24 mouse cellular contexts compared by ENCODE assay signal in genomic region chr14:52005616-52006015, GRCm38 (mm10). TPM values are rescaled to one million over a fixed set of nuclear protein-coding genes. Genes with fewer than 3 reads are reported as not detected.
DNase-seq lines count a peak whose midpoint lies in the region; ATAC-seq and TF ChIP-seq lines count a peak whose summit lies in the region.
"Had no signal": no experiment of that assay in that cellular context is flagged by ENCODE, and none has a peak within 500 bp of the region (broad histone marks: within the 10 kb centered on the region; RNA-seq: fewer than 3 reads in every experiment).

No protein-coding gene starts in this region.

- TF ChIP-seq CTCF in liver, postnatal 0 days (IDR thresholded peaks at IDR 0.05; ENCODE audit: low read depth), result no peak
- TF ChIP-seq CTCF in lung, postnatal 0 days (IDR thresholded peaks at IDR 0.05), result no peak

- no peak overlapping the region for H3K9ac ChIP-seq in heart, embryonic 16.5 days (ENCODE audit: low read length)
- H3K9ac ChIP-seq in liver, postnatal 0 days (replicated peaks), result no peak overlapping the region
- H3K9ac ChIP-seq in midbrain, embryonic 13.5 days (replicated peaks), result 0 out of 2 replicates have a peak overlapping the region, but pooled peaks have one; percentile 55
- H3K9ac ChIP-seq in lung, postnatal 0 days (replicated peaks; ENCODE audit: low read depth), result no peak overlapping the region
- H3K9ac ChIP-seq: embryonic facial prominence, embryonic 13.5 days; liver, embryonic 14.5 days had no signal

- ATAC-seq in heart, embryonic 16.5 days (replicated peaks; ENCODE audit: extremely low read depth, insufficient read depth, low FRiP score), result no peak
- ATAC-seq in liver, postnatal 0 days, result no peak
- ATAC-seq in midbrain, embryonic 13.5 days, result no peak
- ATAC-seq in lung, postnatal 0 days, result no peak
- ATAC-seq: CD4-positive, CD25-positive, alpha-beta regulatory T cell, adult 4 months had no signal

- H3K9me3 ChIP-seq in heart, embryonic 16.5 days (replicated peaks; ENCODE audit: control insufficient read depth, low read length), result no peaks in the 10 kb centered on the region
- no peaks in the 10 kb centered on the region for H3K9me3 ChIP-seq in liver, postnatal 0 days (ENCODE audit: low read length)
- H3K9me3 ChIP-seq in midbrain, embryonic 13.5 days, result no peaks in the 10 kb centered on the region
- H3K9me3 ChIP-seq in lung, postnatal 0 days (ENCODE audit: low read length), result no peaks in the 10 kb centered on the region
- H3K9me3 ChIP-seq: embryonic facial prominence, embryonic 13.5 days had no signal

- no peaks in the 10 kb centered on the region for H3K27me3 ChIP-seq in heart, embryonic 16.5 days (ENCODE audit: control insufficient read depth, insufficient read depth, low read length)
- H3K27me3 ChIP-seq in liver, postnatal 0 days (ENCODE audit: insufficient read depth, low read length), result no peaks in the 10 kb centered on the region
- no peaks in the 10 kb centered on the region for H3K27me3 ChIP-seq in midbrain, embryonic 13.5 days
- H3K27me3 ChIP-seq in lung, postnatal 0 days (replicated peaks; ENCODE audit: insufficient read depth, low read length), result no peaks in the 10 kb centered on the region
- H3K27me3 ChIP-seq: embryonic facial prominence, embryonic 13.5 days had no signal

- H3K4me2 ChIP-seq in heart, embryonic 16.5 days (ENCODE audit: low read depth, low read length), result no peak overlapping the region; the same call in 1 of the 2 replicates
- H3K4me2 ChIP-seq in liver, postnatal 0 days (ENCODE audit: low read depth, low read length), result no peak overlapping the region
- H3K4me2 ChIP-seq in midbrain, embryonic 13.5 days (replicated peaks), result no peak overlapping the region
- H3K4me2 ChIP-seq in lung, postnatal 0 days (replicated peaks; ENCODE audit: low read depth, low read length), result no peak overlapping the region
- H3K4me2 ChIP-seq: embryonic facial prominence, embryonic 13.5 days had no signal

- no peak overlapping the region for H3K4me3 ChIP-seq in heart, embryonic 16.5 days (ENCODE audit: low read length)
- H3K4me3 ChIP-seq in liver, postnatal 0 days (ENCODE audit: low read depth, low read length), result no peak overlapping the region
- H3K4me3 ChIP-seq in midbrain, embryonic 13.5 days (replicated peaks), result no peak overlapping the region
- no peak overlapping the region for H3K4me3 ChIP-seq in lung, postnatal 0 days (ENCODE audit: low read depth, low read length)
- H3K4me3 ChIP-seq: embryonic facial prominence, embryonic 13.5 days had no signal

- H3K4me1 ChIP-seq in heart, embryonic 16.5 days (ENCODE audit: control insufficient read depth, insufficient read depth, low read length), result peaks cover 34% of the 10 kb centered on the region
- H3K4me1 ChIP-seq in liver, postnatal 0 days (ENCODE audit: insufficient read depth), result peaks cover 4% of the 10 kb centered on the region
- H3K4me1 ChIP-seq in midbrain, embryonic 13.5 days (replicated peaks), result peaks cover 72% of the 10 kb centered on the region
- peaks cover 3% of the 10 kb centered on the region; the same call in 1 of the 2 replicates for H3K4me1 ChIP-seq in lung, postnatal 0 days (ENCODE audit: insufficient read depth, low read depth, low read length)

- H3K27ac ChIP-seq in heart, embryonic 16.5 days (ENCODE audit: low read length), result peak overlapping the region; percentile 72
- no peak overlapping the region for H3K27ac ChIP-seq in liver, postnatal 0 days (ENCODE audit: low read depth)
- H3K27ac ChIP-seq in midbrain, embryonic 13.5 days, result peak overlapping the region; percentile 92
- H3K27ac ChIP-seq in lung, postnatal 0 days (ENCODE audit: low read length), result no peak overlapping the region
- H3K27ac ChIP-seq: embryonic facial prominence, embryonic 13.5 days; liver, embryonic 14.5 days had no signal

- no peak for DNase-seq in heart, postnatal 36 days
- peak; percentile 12 for DNase-seq in liver, postnatal 0 days
- DNase-seq in liver (no peak), adipocyte (ENCODE audit: low spot score) (no peak)
- no peak for DNase-seq in lung, postnatal 0 days (ENCODE audit: low spot score)
- DNase-seq: adrenal gland, adult 8-10 months; cerebellum, adult 2 months; kidney, adult 2 months; layer of hippocampus, postnatal 36 days; left cerebral cortex, postnatal 4 days; lung, postnatal 14 days; right cerebral cortex, postnatal 25 days had no signal

- H3K36me3 ChIP-seq in heart, embryonic 16.5 days (ENCODE audit: control insufficient read depth, insufficient read depth), result peaks cover 45% of the 10 kb centered on the region
- peaks cover 33% of the 10 kb centered on the region for H3K36me3 ChIP-seq in liver, postnatal 0 days (replicated peaks; ENCODE audit: insufficient read depth, low read length)
- peaks cover 73% of the 10 kb centered on the region for H3K36me3 ChIP-seq in midbrain, embryonic 13.5 days
- H3K36me3 ChIP-seq in lung, postnatal 0 days (ENCODE audit: insufficient read depth, low read length), result peaks cover 30% of the 10 kb centered on the region

- TF ChIP-seq EP300 in liver, postnatal 0 days (IDR thresholded peaks at IDR 0.05; ENCODE audit: low read depth), result no peak
- no peak for TF ChIP-seq EP300 in lung, postnatal 0 days (IDR thresholded peaks at IDR 0.05)

- WGBS in heart, embryonic 16.5 days, result 44% methylated on average over 6 of the region's 6 CpGs
- 78% methylated on average over 6 of the region's 6 CpGs for WGBS in liver, postnatal 0 days (ENCODE audit: insufficient replicate concordance)
- whole genome bisulfite sequencing in midbrain, embryonic 13.5 days, result 76% methylated on average over 6 of the region's 6 CpGs
- 78% methylated on average over 6 of the region's 6 CpGs for WGBS in lung, postnatal 0 days

- intact Hi-C loops in heart, postnatal 36 days (cut with DNase I), result loop anchor here (2.0 kb wide), 1 partner anchor 19 kb away; no protein-coding TSS in a partner anchor

RNA-seq across cellular contexts. Expression of gene Tmem253, which starts 9.8 kb away (rescaled TPM):
- 0.67 and 1.3 TPM in 2 replicates for polyA plus RNA-seq in heart, embryonic 16.5 days (2015; fragmentation: Nextera tagmentation; extraction: Ambion mirVana)
- 1 to 10 TPM; 2.1 to 2.3 TPM for total RNA-seq in heart, postnatal 36 days (2021)
- polyA plus RNA-seq in liver, postnatal 0 days (2015; fragmentation: Nextera tagmentation; extraction: Ambion mirVana), result 0.23 and 0.31 TPM in 2 replicates
- 0.82 and 0.92 TPM in 2 replicates for polyA plus RNA-seq in midbrain, embryonic 13.5 days (2015; fragmentation: Nextera tagmentation; extraction: Ambion mirVana)
- 0.66 and 0.96 TPM in 2 replicates for polyA plus RNA-seq in lung, postnatal 0 days (2015; fragmentation: Nextera tagmentation; extraction: Ambion mirVana)

RNA-seq across cellular contexts. Expression of gene Zfp219, which starts 14.9 kb away (rescaled TPM):
- polyA plus RNA-seq in heart, embryonic 16.5 days (2015; fragmentation: Nextera tagmentation; extraction: Ambion mirVana), result 18.7 and 19.7 TPM in 2 replicates
- 10 to 100 TPM; 27.8 to 31.7 TPM for total RNA-seq in heart, postnatal 36 days (2021)
- 8.8 and 9.0 TPM in 2 replicates for polyA plus RNA-seq in liver, postnatal 0 days (2015; fragmentation: Nextera tagmentation; extraction: Ambion mirVana)
- polyA plus RNA-seq in midbrain, embryonic 13.5 days (2015; fragmentation: Nextera tagmentation; extraction: Ambion mirVana), result 56.0 and 63.6 TPM in 2 replicates
- 23.0 and 24.1 TPM in 2 replicates for polyA plus RNA-seq in lung, postnatal 0 days (2015; fragmentation: Nextera tagmentation; extraction: Ambion mirVana)

RNA-seq across cellular contexts. Expression of gene Arhgef40, which starts 21.1 kb away (rescaled TPM):
- polyA plus RNA-seq in heart, embryonic 16.5 days (2015; fragmentation: Nextera tagmentation; extraction: Ambion mirVana), result 45.8 and 65.1 TPM in 2 replicates
- 10 to 100 TPM; 30.3 to 34.7 TPM for total RNA-seq in heart, postnatal 36 days (2021)
- 5.8 and 7.2 TPM in 2 replicates for polyA plus RNA-seq in liver, postnatal 0 days (2015; fragmentation: Nextera tagmentation; extraction: Ambion mirVana)
- 82.2 and 86.2 TPM in 2 replicates for polyA plus RNA-seq in midbrain, embryonic 13.5 days (2015; fragmentation: Nextera tagmentation; extraction: Ambion mirVana)
- polyA plus RNA-seq in lung, postnatal 0 days (2015; fragmentation: Nextera tagmentation; extraction: Ambion mirVana), result 46.3 and 56.6 TPM in 2 replicates

RNA-seq across cellular contexts. Expression of gene Olfr221, which starts 36.6 kb away (rescaled TPM):
- not detected in 2 replicates for polyA plus RNA-seq in heart, embryonic 16.5 days (2015; fragmentation: Nextera tagmentation; extraction: Ambion mirVana)
- not detected for total RNA-seq in heart, postnatal 36 days (2021)
- not detected in 2 replicates for polyA plus RNA-seq in liver, postnatal 0 days (2015; fragmentation: Nextera tagmentation; extraction: Ambion mirVana)
- polyA plus RNA-seq in midbrain, embryonic 13.5 days (2015; fragmentation: Nextera tagmentation; extraction: Ambion mirVana), result not detected in 2 replicates
- 0.08 TPM in 1 of 2 replicates, not detected in the other for polyA plus RNA-seq in lung, postnatal 0 days (2015; fragmentation: Nextera tagmentation; extraction: Ambion mirVana)
- total RNA-seq: adrenal gland, adult 8-10 months; gastrocnemius, adult 8-10 months; heart, postnatal 10 days; layer of hippocampus, postnatal 36 days; left cerebral cortex, postnatal 4 days; MEL had no signal
- polyA plus RNA-seq: brain, embryonic 14.5 days; CD4-positive, CD25-positive, alpha-beta regulatory T cell, adult 4 months; cortical plate, adult 2 months; embryonic facial prominence, embryonic 13.5 days; kidney, adult 2 months; large intestine, adult 2 months; liver, embryonic 14.5 days; neural tube, embryonic 11.5 days had no signal

Comparison
In these comparisons a context has a peak if more than half of its experiments do, and no peak if none do; other contexts are left out.
1. H3K27ac ChIP-seq: peak in heart, embryonic 16.5 days (single experiment) and midbrain, embryonic 13.5 days (single experiment); none in liver, postnatal 0 days (single experiment) and lung, postnatal 0 days (single experiment).